Mouse (Mus musculus): ENCODE measurements around the gene Il3. TPM values are rescaled to one million over a fixed set of nuclear protein-coding genes. Genes with fewer than 3 reads are reported as not detected.

The Il3 gene
- polyA plus RNA-seq, 1 experiment from 2014 or later, result not detected

GRCm38 (mm10) chr11:54293980-54294807 is 27.1 kb upstream of the Il3 start:
- no peaks in the 10 kb centered on the region for H3K4me1 ChIP-seq (ENCODE audit: control insufficient read depth, insufficient read depth, low read length)
- no peak overlapping the region for H3K9ac ChIP-seq (ENCODE audit: low read length)
- no peaks in the 10 kb centered on the region for H3K36me3 ChIP-seq (ENCODE audit: control insufficient read depth, insufficient read depth)
- no peaks in the 10 kb centered on the region for H3K27me3 ChIP-seq (ENCODE audit: control insufficient read depth, insufficient read depth, low read length)
- H3K27ac ChIP-seq (ENCODE audit: low read length), result no peak overlapping the region
- no peak overlapping the region for H3K4me2 ChIP-seq (ENCODE audit: low read depth, low read length)
- WGBS, result 57% methylated on average over 12 of the region's 12 CpGs
- no peak for ATAC-seq (replicated peaks; ENCODE audit: extremely low read depth, insufficient read depth, low FRiP score)
- H3K4me3 ChIP-seq (ENCODE audit: low read length), result no peak overlapping the region
- peaks cover 7% of the 10 kb centered on the region; the same call in 1 of the 2 replicates for H3K9me3 ChIP-seq (replicated peaks; ENCODE audit: control insufficient read depth, low read length)

- Histone ChIP-seq H3K4me2 (ENCODE audit: low read depth, low read length) (no peak overlapping the region), H3K4me1 (ENCODE audit: control insufficient read depth, insufficient read depth, low read length) (no peaks in the 10 kb centered on the region), H3K36me3 (ENCODE audit: control insufficient read depth, insufficient read depth) (no peaks in the 10 kb centered on the region), H3K9ac (ENCODE audit: low read length) (no peak overlapping the region), H3K4me3 (ENCODE audit: low read length) (no peak overlapping the region), H3K27ac (ENCODE audit: low read length) (no peak overlapping the region), H3K27me3 (ENCODE audit: control insufficient read depth, insufficient read depth, low read length) (no peaks in the 10 kb centered on the region), H3K9me3 (replicated peaks; ENCODE audit: control insufficient read depth, low read length) (no peaks in the 10 kb centered on the region)
- 81% methylated on average over 2 of the region's 2 CpGs for WGBS
- no peak for ATAC-seq (replicated peaks; ENCODE audit: extremely low read depth, insufficient read depth, low FRiP score)
Observed at GRCm38 (mm10) chr11:54292163-54292562, 25.1 kb upstream of the Il3 start.

DNA sequence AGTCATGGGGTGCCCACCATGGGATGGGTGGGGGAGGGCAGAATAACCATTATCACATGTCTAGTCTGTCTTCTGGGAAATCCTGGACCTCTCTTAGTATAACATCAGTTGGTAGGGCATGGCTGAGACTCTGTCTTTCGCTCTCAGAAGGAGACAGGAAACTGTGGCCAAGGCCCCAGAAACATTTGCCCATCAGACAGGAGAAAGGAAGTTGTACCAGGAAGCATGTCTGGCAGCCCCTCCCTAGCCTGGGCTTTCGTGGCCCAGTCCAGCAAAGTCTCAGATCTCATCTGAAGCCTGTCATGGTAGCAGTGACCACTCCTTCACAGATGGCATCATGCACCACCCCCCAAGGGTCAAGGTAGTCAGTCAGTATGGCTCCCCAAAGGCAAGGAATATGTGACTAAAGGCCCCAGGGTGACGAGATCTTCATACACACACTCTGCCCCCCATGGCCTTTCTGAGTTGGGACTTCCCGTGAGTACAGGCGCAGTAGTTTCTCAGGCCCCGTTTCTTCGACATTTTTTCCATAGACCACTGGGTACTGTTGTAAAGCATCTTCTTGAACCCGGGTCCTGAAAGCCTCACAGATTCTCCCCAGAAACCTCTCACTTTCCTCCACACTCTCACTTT is 20.9 kb upstream of the Il3 start:
- ATAC-seq (replicated peaks; ENCODE audit: extremely low read depth, insufficient read depth, low FRiP score), result no peak
- WGBS, result 75% methylated on average over 8 of the region's 8 CpGs
- H3K9ac ChIP-seq (ENCODE audit: low read length), result no peak overlapping the region
- no peaks in the 10 kb centered on the region for H3K27me3 ChIP-seq (ENCODE audit: control insufficient read depth, insufficient read depth, low read length)
- no peak overlapping the region for H3K4me3 ChIP-seq (ENCODE audit: low read length)
- H3K4me2 ChIP-seq (ENCODE audit: low read depth, low read length), result no peak overlapping the region
- H3K27ac ChIP-seq (ENCODE audit: low read length), result no peak overlapping the region
- no peaks in the 10 kb centered on the region for H3K36me3 ChIP-seq (ENCODE audit: control insufficient read depth, insufficient read depth)
- H3K4me1 ChIP-seq (ENCODE audit: control insufficient read depth, insufficient read depth, low read length), result no peaks in the 10 kb centered on the region
- no peaks in the 10 kb centered on the region for H3K9me3 ChIP-seq (replicated peaks; ENCODE audit: control insufficient read depth, low read length)

DNA sequence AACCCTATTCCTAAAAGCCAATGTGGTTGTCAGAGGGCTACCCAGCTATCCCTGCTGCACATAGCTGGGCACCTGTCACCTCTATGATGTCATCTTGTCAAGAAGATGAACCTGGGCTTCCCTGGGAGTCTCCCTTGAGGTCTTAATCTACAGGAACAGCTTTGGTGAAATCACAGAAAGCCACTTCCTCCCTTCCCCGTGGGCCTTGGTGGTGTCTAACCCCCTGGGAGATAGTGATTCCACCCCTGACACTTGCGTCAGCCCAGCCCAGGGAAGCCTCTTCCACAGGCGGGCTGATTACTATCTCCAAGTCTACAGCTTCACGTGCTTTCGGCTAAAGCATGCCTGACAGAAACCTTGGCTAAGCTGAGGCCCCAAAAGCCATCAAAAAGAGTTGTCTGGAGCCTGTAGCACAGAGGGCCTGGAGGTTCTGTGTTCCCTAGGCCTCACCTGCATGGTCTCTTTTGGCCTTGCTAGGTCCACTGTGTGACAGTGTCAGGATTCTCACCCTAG is 4.4 kb upstream of the Il3 start:
- no peaks in the 10 kb centered on the region for H3K36me3 ChIP-seq (ENCODE audit: control insufficient read depth, insufficient read depth)
- H3K4me1 ChIP-seq (ENCODE audit: control insufficient read depth, insufficient read depth, low read length), result no peaks in the 10 kb centered on the region
- no peaks in the 10 kb centered on the region for H3K9me3 ChIP-seq (replicated peaks; ENCODE audit: control insufficient read depth, low read length)
- H3K9ac ChIP-seq (ENCODE audit: low read length), result no peak overlapping the region
- WGBS, result 50% methylated on average over 5 of the region's 5 CpGs
- no peak for ATAC-seq (replicated peaks; ENCODE audit: extremely low read depth, insufficient read depth, low FRiP score)
- no peak overlapping the region for H3K4me3 ChIP-seq (ENCODE audit: low read length)
- no peaks in the 10 kb centered on the region for H3K27me3 ChIP-seq (ENCODE audit: control insufficient read depth, insufficient read depth, low read length)
- H3K4me2 ChIP-seq (ENCODE audit: low read depth, low read length), result no peak overlapping the region
- H3K27ac ChIP-seq (ENCODE audit: low read length), result no peak overlapping the region

DNA sequence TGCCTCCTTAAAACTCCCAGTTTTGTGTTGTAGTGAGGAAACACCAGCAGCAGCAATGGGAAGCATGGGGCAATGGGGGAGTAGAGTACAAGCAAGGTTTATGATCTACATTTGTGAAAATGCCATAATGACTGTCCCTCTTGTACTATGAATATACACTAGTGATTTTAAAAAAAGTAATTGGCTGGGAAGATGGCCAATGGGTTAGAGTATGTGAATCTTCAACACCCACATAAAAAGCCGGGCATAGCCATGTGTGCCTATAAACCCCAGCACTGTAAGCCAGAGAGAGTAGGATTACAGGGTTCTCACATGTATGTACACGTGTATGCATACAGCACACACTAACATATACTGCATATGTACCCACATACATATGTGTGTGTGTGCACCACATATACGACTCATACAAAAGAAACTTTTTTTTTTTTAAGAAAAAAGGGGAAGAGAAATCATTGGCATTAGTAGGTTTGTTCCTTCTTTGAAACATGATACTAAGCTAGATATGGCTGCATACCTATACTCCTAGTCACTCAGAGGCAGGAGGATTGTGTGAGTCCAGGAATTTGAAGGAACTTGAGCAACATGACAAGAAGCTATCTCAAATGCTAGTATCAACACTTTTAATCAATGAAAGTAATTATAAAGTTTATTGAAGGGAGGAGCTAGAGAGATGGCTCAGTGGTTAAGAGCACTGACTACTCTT is 2.3 kb upstream of the Il3 start:
- H3K9me3 ChIP-seq (replicated peaks; ENCODE audit: control insufficient read depth, low read length), result no peaks in the 10 kb centered on the region
- ATAC-seq (replicated peaks; ENCODE audit: extremely low read depth, insufficient read depth, low FRiP score), result no peak

GRCm38 (mm10) chr11:54264542-54264941 is 2.5 kb downstream of the Il3 start:
- Histone ChIP-seq H3K9ac (ENCODE audit: low read length) (no peak overlapping the region), H3K4me3 (ENCODE audit: low read length) (no peak overlapping the region), H3K27me3 (ENCODE audit: control insufficient read depth, insufficient read depth, low read length) (no peaks in the 10 kb centered on the region), H3K27ac (ENCODE audit: low read length) (no peak overlapping the region), H3K36me3 (ENCODE audit: control insufficient read depth, insufficient read depth) (no peaks in the 10 kb centered on the region), H3K4me1 (ENCODE audit: control insufficient read depth, insufficient read depth, low read length) (no peaks in the 10 kb centered on the region), H3K4me2 (ENCODE audit: low read depth, low read length) (no peak overlapping the region), H3K9me3 (replicated peaks; ENCODE audit: control insufficient read depth, low read length) (no peaks in the 10 kb centered on the region)
- ATAC-seq (replicated peaks; ENCODE audit: extremely low read depth, insufficient read depth, low FRiP score), result no peak
- 56% methylated on average over 2 of the region's 2 CpGs for WGBS

More for the DNA sequence above, 2.3 kb upstream of the Il3 start:
- Histone ChIP-seq H3K4me1 (ENCODE audit: control insufficient read depth, insufficient read depth, low read length) (no peaks in the 10 kb centered on the region), H3K4me3 (ENCODE audit: low read length) (no peak overlapping the region), H3K4me2 (ENCODE audit: low read depth, low read length) (no peak overlapping the region), H3K36me3 (ENCODE audit: control insufficient read depth, insufficient read depth) (no peaks in the 10 kb centered on the region), H3K27me3 (ENCODE audit: control insufficient read depth, insufficient read depth, low read length) (no peaks in the 10 kb centered on the region), H3K9ac (ENCODE audit: low read length) (no peak overlapping the region), H3K27ac (ENCODE audit: low read length) (no peak overlapping the region)
- 71% methylated on average over 3 of the region's 3 CpGs for WGBS

GRCm38 (mm10) chr11:54263405-54264031 is 3.6 kb downstream of the Il3 start:
- Histone ChIP-seq H3K27me3 (ENCODE audit: control insufficient read depth, insufficient read depth, low read length) (no peaks in the 10 kb centered on the region), H3K4me1 (ENCODE audit: control insufficient read depth, insufficient read depth, low read length) (no peaks in the 10 kb centered on the region), H3K9ac (ENCODE audit: low read length) (no peak overlapping the region), H3K27ac (ENCODE audit: low read length) (no peak overlapping the region), H3K9me3 (replicated peaks; ENCODE audit: control insufficient read depth, low read length) (no peaks in the 10 kb centered on the region), H3K36me3 (ENCODE audit: control insufficient read depth, insufficient read depth) (no peaks in the 10 kb centered on the region), H3K4me3 (ENCODE audit: low read length) (no peak overlapping the region), H3K4me2 (ENCODE audit: low read depth, low read length) (no peak overlapping the region)
- no peak for ATAC-seq (replicated peaks; ENCODE audit: extremely low read depth, insufficient read depth, low FRiP score)
- 6% methylated on average over 1 of the region's 1 CpGs for WGBS

DNA sequence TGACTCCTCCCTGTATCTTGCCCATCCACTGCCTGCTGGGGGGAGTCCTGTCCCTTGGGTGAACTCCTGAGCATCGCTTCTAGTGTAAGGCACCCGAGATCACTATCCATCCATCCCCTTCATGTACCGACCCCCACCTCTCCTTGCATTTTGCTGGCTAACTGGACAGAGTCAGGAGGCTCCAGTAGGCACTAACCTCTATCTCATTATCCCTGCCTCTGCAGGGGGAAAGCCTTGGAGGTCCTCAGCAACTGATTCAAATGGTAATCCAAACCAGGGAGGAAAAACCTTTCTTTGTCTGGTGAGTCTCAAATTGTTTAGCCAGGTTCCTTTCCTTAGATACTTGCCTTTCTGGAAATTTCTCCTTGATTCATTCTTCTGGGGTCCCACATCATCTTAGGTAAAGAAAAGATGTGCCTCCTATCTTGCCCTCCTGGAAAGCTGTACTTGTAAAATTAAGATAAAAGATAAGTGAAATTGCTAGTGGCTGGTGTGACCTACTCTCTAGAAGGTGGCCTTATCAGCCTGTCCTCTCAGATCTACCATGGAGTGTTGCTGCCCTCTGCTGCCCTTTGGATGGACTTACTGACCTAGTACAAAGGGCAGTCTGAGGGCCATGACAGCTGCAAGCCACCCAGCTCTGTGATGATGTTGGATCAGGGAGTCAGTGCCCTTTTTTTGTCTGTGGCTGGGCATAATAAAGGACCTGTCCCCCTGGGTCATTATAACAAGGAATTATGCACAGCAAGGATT is 10.3 kb downstream of the Il3 start:
- 60% methylated on average over 3 of the region's 3 CpGs for WGBS
- no peak overlapping the region for H3K4me2 ChIP-seq (ENCODE audit: low read depth, low read length)
- no peak overlapping the region for H3K4me3 ChIP-seq (ENCODE audit: low read length)
- H3K36me3 ChIP-seq (ENCODE audit: control insufficient read depth, insufficient read depth), result no peaks in the 10 kb centered on the region
- H3K27ac ChIP-seq (ENCODE audit: low read length), result no peak overlapping the region
- 0 out of 2 replicates have a peak, but pooled peaks cover 3% of the 10 kb centered on the region for H3K27me3 ChIP-seq (ENCODE audit: control insufficient read depth, insufficient read depth, low read length)
- no peaks in the 10 kb centered on the region for H3K4me1 ChIP-seq (ENCODE audit: control insufficient read depth, insufficient read depth, low read length)
- no peaks in the 10 kb centered on the region for H3K9me3 ChIP-seq (replicated peaks; ENCODE audit: control insufficient read depth, low read length)
- no peak overlapping the region for H3K9ac ChIP-seq (ENCODE audit: low read length)
- peak; percentile 55 for ATAC-seq (replicated peaks; ENCODE audit: extremely low read depth, insufficient read depth, low FRiP score)
